ENCODE assay signal across 27 mouse cellular contexts in genomic region chr1:23466340-23466739, GRCm38 (mm10).
DNase-seq lines count a peak whose midpoint lies in the region; ATAC-seq and TF ChIP-seq lines count a peak whose summit lies in the region.
"Had no signal": no experiment of that assay in that cellular context is flagged by ENCODE, and none has a peak within 500 bp of the region (broad histone marks: within the 10 kb centered on the region; RNA-seq: fewer than 3 reads in every experiment).

No protein-coding gene starts in this region.

- ATAC-seq in common myeloid progenitor, adult 5-6 weeks (replicated peaks; ENCODE audit: low read depth, poor library complexity, severe bottlenecking) = peak; percentile 58
- ATAC-seq in megakaryocyte, adult 5-6 weeks (ENCODE audit: poor library complexity, severe bottlenecking) = peak; percentile 70
- ATAC-seq in forebrain, embryonic 11.5 days (replicated peaks; ENCODE audit: low FRiP score) = no peak
- ATAC-seq in midbrain, embryonic 13.5 days = no peak
- ATAC-seq: CD4-positive, CD25-positive, alpha-beta regulatory T cell, adult 4 months; forebrain, embryonic 13.5 days; forebrain, embryonic 15.5 days; forebrain, postnatal 0 days had no signal

- H3K79me2 ChIP-seq in MEL (ENCODE audit: control insufficient read depth, insufficient read depth, low read length, poor library complexity) = no peaks in the 10 kb centered on the region

- no peak for TF ChIP-seq POLR2A in MEL (IDR thresholded peaks at IDR 0.05; ENCODE audit: control insufficient read depth in 1 of 2, insufficient read depth in 1 of 2, low read depth in 1 of 2, low read length in 2 of 2, poor library complexity in 1 of 2)

- H3K27ac ChIP-seq in MEL (ENCODE audit: control insufficient read depth, low read depth, low read length) = no peak overlapping the region
- H3K27ac ChIP-seq in forebrain, embryonic 11.5 days (ENCODE audit: low read depth, low read length) = no peak overlapping the region
- H3K27ac ChIP-seq in layer of hippocampus, adult 2 months = no peak overlapping the region
- no peak overlapping the region for H3K27ac ChIP-seq in midbrain, embryonic 13.5 days
- H3K27ac ChIP-seq: embryonic facial prominence, embryonic 13.5 days; embryonic facial prominence, embryonic 15.5 days; forebrain, embryonic 10.5 days; forebrain, embryonic 13.5 days; forebrain, embryonic 15.5 days had no signal

- TF ChIP-seq EP300 in MEL (IDR thresholded peaks at IDR 0.05; ENCODE audit: low read depth in 1 of 2, low read length in 2 of 2) = no peak

- H3K9ac ChIP-seq in MEL (ENCODE audit: control insufficient read depth, low read depth, low read length, poor library complexity, severe bottlenecking) = no peak overlapping the region
- no peak overlapping the region for H3K9ac ChIP-seq in forebrain, embryonic 11.5 days (ENCODE audit: low read length)
- no peak overlapping the region for H3K9ac ChIP-seq in midbrain, embryonic 13.5 days (replicated peaks)
- H3K9ac ChIP-seq: embryonic facial prominence, embryonic 13.5 days; embryonic facial prominence, embryonic 15.5 days; forebrain, embryonic 13.5 days; forebrain, embryonic 15.5 days; forebrain, postnatal 0 days had no signal

- TF ChIP-seq RAD21 in MEL (IDR thresholded peaks at IDR 0.05; ENCODE audit: low read depth, low read length) = no peak

- H3K4me2 ChIP-seq in forebrain, embryonic 11.5 days (ENCODE audit: low read depth, low read length, severe bottlenecking) = no peak overlapping the region
- H3K4me2 ChIP-seq in midbrain, embryonic 13.5 days (replicated peaks) = no peak overlapping the region
- H3K4me2 ChIP-seq: embryonic facial prominence, embryonic 13.5 days; embryonic facial prominence, embryonic 15.5 days; forebrain, embryonic 13.5 days; forebrain, embryonic 15.5 days had no signal

- TF ChIP-seq CTCF in MEL (IDR thresholded peaks at IDR 0.05 in 2 of 3, conservative IDR thresholded peaks at IDR 0.05 in 1 of 3; ENCODE audit: control insufficient read depth in 1 of 3, insufficient read depth in 1 of 3, low read depth in 2 of 3, low read length in 3 of 3, poor library complexity in 1 of 3, severe bottlenecking in 1 of 3) = no peak
- no peak for TF ChIP-seq CTCF in layer of hippocampus, adult 2 months (conservative IDR thresholded peaks at IDR 0.05)

- DNase-seq in MEL (ENCODE audit: low read depth, low spot score) = peak; percentile 16
- no peak for DNase-seq in forebrain, embryonic 11.5 days (ENCODE audit: low spot score)
- DNase-seq in layer of hippocampus, adult 2 months (ENCODE audit: low spot score in 2 of 2) = no peak
- no peak for DNase-seq in thymus, adult 18-20 months
- DNase-seq: adrenal gland, adult 2 months; adrenal gland, postnatal 10 days; adrenal gland, postnatal 25 days; B cell, adult 2 months; cerebellum, adult 11-12 months; cerebellum, adult 2 months; cerebellum, adult 9-10 months; cerebellum, postnatal 10 days; cerebellum, postnatal 25 days; embryo, embryonic 11 days; forebrain, postnatal 0 days had no signal

- no peak overlapping the region; a peak in 1 of 4 replicates for H3K4me3 ChIP-seq in MEL (ENCODE audit: control insufficient read depth in 1 of 2, insufficient read depth in 1 of 2, low read depth in 2 of 2, low read length in 2 of 2)
- no peak overlapping the region for H3K4me3 ChIP-seq in forebrain, embryonic 11.5 days (ENCODE audit: low read depth, low read length)
- H3K4me3 ChIP-seq in layer of hippocampus, adult 2 months = no peak overlapping the region
- no peak overlapping the region for H3K4me3 ChIP-seq in midbrain, embryonic 13.5 days (replicated peaks)
- H3K4me3 ChIP-seq: embryonic facial prominence, embryonic 13.5 days; embryonic facial prominence, embryonic 15.5 days; erythroblast, embryonic 14.5 days; forebrain, embryonic 10.5 days; forebrain, embryonic 13.5 days; forebrain, embryonic 15.5 days had no signal

- H3K9me3 ChIP-seq in MEL (replicated peaks; ENCODE audit: insufficient read depth, low read length) = no peaks in the 10 kb centered on the region
- H3K9me3 ChIP-seq in forebrain, embryonic 11.5 days (ENCODE audit: control insufficient read depth, low read length) = no peaks in the 10 kb centered on the region
- H3K9me3 ChIP-seq in midbrain, embryonic 13.5 days = no peaks in the 10 kb centered on the region
- H3K9me3 ChIP-seq: embryonic facial prominence, embryonic 13.5 days; embryonic facial prominence, embryonic 15.5 days; forebrain, embryonic 10.5 days; forebrain, embryonic 13.5 days; forebrain, embryonic 15.5 days; G1E had no signal

- peaks cover 0 to 2% of the 10 kb centered on the region in 2 experiments; a peak in 1 of 4 replicates for H3K4me1 ChIP-seq in MEL (ENCODE audit: control insufficient read depth in 1 of 2, insufficient read depth in 2 of 2, low read length in 2 of 2)
- H3K4me1 ChIP-seq in forebrain, embryonic 11.5 days (replicated peaks; ENCODE audit: control insufficient read depth, insufficient read depth, low read length) = no peaks in the 10 kb centered on the region
- no peaks in the 10 kb centered on the region for H3K4me1 ChIP-seq in midbrain, embryonic 13.5 days (replicated peaks)
- H3K4me1 ChIP-seq: embryonic facial prominence, embryonic 13.5 days; embryonic facial prominence, embryonic 15.5 days; forebrain, embryonic 10.5 days; forebrain, embryonic 13.5 days; forebrain, embryonic 15.5 days had no signal

- no peaks in the 10 kb centered on the region for H3K27me3 ChIP-seq in MEL (ENCODE audit: control insufficient read depth in 1 of 2, insufficient read depth in 2 of 2, low read length in 2 of 2)
- no peaks in the 10 kb centered on the region for H3K27me3 ChIP-seq in forebrain, embryonic 11.5 days (ENCODE audit: control insufficient read depth, insufficient read depth, low read length)
- no peaks in the 10 kb centered on the region for H3K27me3 ChIP-seq in midbrain, embryonic 13.5 days
- H3K27me3 ChIP-seq: CH12.LX; embryonic facial prominence, embryonic 13.5 days; embryonic facial prominence, embryonic 15.5 days; forebrain, embryonic 13.5 days; forebrain, embryonic 15.5 days had no signal

- 80% methylated on average over 7 of the region's 7 CpGs for WGBS in forebrain, embryonic 11.5 days
- 78% methylated on average over 7 of the region's 7 CpGs for WGBS in midbrain, embryonic 13.5 days

- H3K36me3 ChIP-seq in MEL (ENCODE audit: control insufficient read depth in 1 of 2, insufficient read depth in 2 of 2, low read length in 2 of 2) = no peaks in the 10 kb centered on the region; a peak in 2 of 4 replicates
- no peaks in the 10 kb centered on the region for H3K36me3 ChIP-seq in forebrain, embryonic 11.5 days (ENCODE audit: control insufficient read depth, insufficient read depth, low read length)
- no peaks in the 10 kb centered on the region for H3K36me3 ChIP-seq in midbrain, embryonic 13.5 days
- H3K36me3 ChIP-seq: embryonic facial prominence, embryonic 13.5 days; embryonic facial prominence, embryonic 15.5 days; forebrain, embryonic 10.5 days; forebrain, embryonic 15.5 days; G1E had no signal

TF ChIP-seq in MEL, 35 proteins besides CTCF, POLR2A, EP300 and RAD21:
- TF ChIP-seq HCFC1 (IDR thresholded peaks at IDR 0.05; ENCODE audit: low read depth, low read length) = no peak
- TF ChIP-seq JUND (IDR thresholded peaks at IDR 0.05; ENCODE audit: low read depth, low read length) = no peak
- no peak for TF ChIP-seq BHLHE40 (IDR thresholded peaks at IDR 0.05; ENCODE audit: borderline replicate concordance, low read depth, low read length)
- no peak for TF ChIP-seq CHD1 (IDR thresholded peaks at IDR 0.05; ENCODE audit: low read depth, low read length)
- no peak for TF ChIP-seq MYB (IDR thresholded peaks at IDR 0.05; ENCODE audit: low read depth, low read length)
- no peak for TF ChIP-seq ETS1 (IDR thresholded peaks at IDR 0.05; ENCODE audit: low read depth, low read length)

Comparison
In these comparisons a context has a peak if more than half of its experiments do, and no peak if none do; other contexts are left out.
1. ATAC-seq: peak in common myeloid progenitor, adult 5-6 weeks (single experiment) and megakaryocyte, adult 5-6 weeks (single experiment); none in forebrain, embryonic 11.5 days (single experiment) and midbrain, embryonic 13.5 days (single experiment).